Mouse (Mus musculus) neural tube, embryonic 11.5 days (tissue): ENCODE measurements at regions not wholly inside any gene's neighbourhood (a gene's known extent, or its start where the extent isn't known, plus 50 kb on each side); places are given as distances from the start of the nearest gene placed in this dataset.
A peak's percentile ranks its signal among the peaks of the same experiment; 100 is the strongest.

Experiments
- ATAC-seq: fragments of 200-750 bp; cut with Nextera tagmentation; 2 replicates; pipeline ENCODE4 v1.8.0; 2017; ENCODE audit warnings: moderate number of reproducible peaks, mild to moderate bottlenecking, moderate TSS enrichment, moderate library complexity; ENCODE audit not compliant: insufficient read depth, low FRiP score, low TSS enrichment
- DNase-seq: peaks from one replicate; pipeline ENCODE4 v3.0.0-alpha.2; 2015; ENCODE audit warnings: low spot score
- H3K27ac ChIP-seq: fragments of 300-500 bp; sonication (generic); 2 replicates; pipeline ENCODE4 v1.5.1; 2014; ENCODE audit warnings: low read depth, mild to moderate bottlenecking, low read length
- H3K27me3 ChIP-seq: fragments of 300-500 bp; sonication (generic); 2 replicates; pipeline ENCODE4 v1.6.1; 2014; ENCODE audit warnings: mild to moderate bottlenecking, low read length, mixed read lengths; ENCODE audit not compliant: control insufficient read depth, insufficient read depth
- H3K36me3 ChIP-seq: fragments of 300-500 bp; sonication (generic); 2 replicates; pipeline ENCODE4 v1.6.1; 2014; ENCODE audit warnings: mild to moderate bottlenecking, low read length, moderate library complexity, mixed read lengths; ENCODE audit not compliant: control insufficient read depth, insufficient read depth
- H3K4me1 ChIP-seq: fragments of 300-500 bp; sonication (generic); 2 replicates; pipeline ENCODE4 v1.6.1; 2014; ENCODE audit warnings: low read length, mixed read lengths; ENCODE audit not compliant: control insufficient read depth, insufficient read depth
- H3K4me2 ChIP-seq: fragments of 300-500 bp; sonication (generic); 2 replicates; pipeline ENCODE4 v1.6.1; 2014; ENCODE audit warnings: low read depth, mild to moderate bottlenecking, moderate library complexity
- H3K4me3 ChIP-seq: fragments of 300-500 bp; sonication (generic); 2 replicates; pipeline ENCODE4 v1.5.1; 2014; ENCODE audit warnings: low read depth, low read length
- H3K9ac ChIP-seq: fragments of 300-500 bp; sonication (generic); 2 replicates; pipeline ENCODE4 v1.6.1; 2014; ENCODE audit warnings: mild to moderate bottlenecking, low read length
- H3K9me3 ChIP-seq: fragments of 300-500 bp; sonication (generic); 2 replicates; pipeline ENCODE4 v1.6.1; 2016; ENCODE audit warnings: low read length; ENCODE audit not compliant: control insufficient read depth
- WGBS: fragments of 180-500 bp; shearing (Covaris S2); extraction: QIAGEN DNeasy Blood & Tissue Kit; methylation state at CpG from one replicate; pipeline ENCODE4 v1.1.7; 2014; 5-methylcytosine and 5-hydroxymethylcytosine counted together

DNA sequence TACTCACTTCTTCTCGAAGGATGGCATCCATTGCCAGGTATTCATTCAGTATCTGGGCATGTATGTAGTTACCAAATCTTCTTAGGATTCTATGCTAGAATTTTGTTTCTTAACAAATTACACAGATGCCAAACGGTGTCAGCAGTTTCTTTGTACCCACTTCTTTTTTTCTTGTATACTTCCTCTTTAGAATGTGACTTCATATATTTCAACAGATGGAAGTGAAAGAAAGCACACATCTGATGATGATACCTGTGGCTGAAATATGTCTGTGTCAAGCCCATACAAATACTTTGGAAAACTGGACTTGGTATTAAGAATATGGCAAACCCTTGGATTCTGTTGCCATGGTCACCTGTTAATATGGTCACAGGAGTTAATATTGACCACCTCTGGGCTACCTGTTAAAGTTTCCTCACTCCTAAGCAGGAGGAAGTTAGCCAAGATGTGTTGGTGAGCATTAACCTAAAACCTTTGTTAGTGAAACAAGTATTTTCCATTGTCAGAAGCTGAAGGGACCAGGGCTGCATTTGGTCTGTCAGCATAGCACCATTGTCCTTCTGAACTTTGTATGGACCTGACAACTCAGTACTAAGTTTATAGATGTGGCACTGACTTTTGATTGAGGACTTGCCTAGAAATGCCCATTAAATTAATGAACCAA is 269.8 kb upstream of the Tbl1xr1 start:
- DNase-seq (no peak), ATAC-seq (no peak)
- 86% methylated on average over 2 of the region's 2 CpGs for WGBS
- H3K4me1 ChIP-seq, result 0 out of 2 replicates have a peak, but pooled peaks cover 5% of the 10 kb centered on the region
- H3K4me2 ChIP-seq, result no peak overlapping the region
- H3K27ac ChIP-seq, result no peak overlapping the region
- no peaks in the 10 kb centered on the region for H3K36me3 ChIP-seq
- no peak overlapping the region for H3K4me3 ChIP-seq
- H3K27me3 ChIP-seq, result no peaks in the 10 kb centered on the region
- no peaks in the 10 kb centered on the region for H3K9me3 ChIP-seq
- H3K9ac ChIP-seq, result no peak overlapping the region

DNA sequence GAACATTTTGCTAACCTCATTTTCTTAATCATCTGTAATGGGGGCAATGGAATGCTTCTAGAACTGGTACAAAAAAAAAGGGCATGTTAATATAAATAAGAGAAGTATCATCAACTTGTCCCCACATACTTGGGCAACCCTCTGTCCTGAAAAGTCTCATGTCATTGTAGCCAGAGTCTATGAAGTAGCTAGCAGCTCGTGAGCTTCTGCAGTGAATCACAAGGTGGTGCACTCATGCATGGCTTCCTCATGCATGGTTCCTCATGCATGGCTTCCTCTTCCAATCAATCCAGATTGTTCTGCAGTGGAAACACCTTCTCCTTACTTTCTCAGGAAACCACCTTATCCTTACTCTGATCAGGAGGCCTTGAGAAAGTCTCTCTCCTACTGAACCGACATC is 267.9 kb upstream of the Tbl1xr1 start:
- H3K4me1 ChIP-seq, result 0 out of 2 replicates have a peak, but pooled peaks cover 5% of the 10 kb centered on the region
- no peaks in the 10 kb centered on the region for H3K27me3 ChIP-seq
- WGBS, result 67% methylated on average over 2 of the region's 2 CpGs
- no peak overlapping the region for H3K4me3 ChIP-seq
- no peak for ATAC-seq
- H3K27ac ChIP-seq, result no peak overlapping the region
- no peak overlapping the region for H3K9ac ChIP-seq
- no peak for DNase-seq
- no peaks in the 10 kb centered on the region for H3K9me3 ChIP-seq
- H3K36me3 ChIP-seq, result no peaks in the 10 kb centered on the region
- H3K4me2 ChIP-seq, result no peak overlapping the region

DNA sequence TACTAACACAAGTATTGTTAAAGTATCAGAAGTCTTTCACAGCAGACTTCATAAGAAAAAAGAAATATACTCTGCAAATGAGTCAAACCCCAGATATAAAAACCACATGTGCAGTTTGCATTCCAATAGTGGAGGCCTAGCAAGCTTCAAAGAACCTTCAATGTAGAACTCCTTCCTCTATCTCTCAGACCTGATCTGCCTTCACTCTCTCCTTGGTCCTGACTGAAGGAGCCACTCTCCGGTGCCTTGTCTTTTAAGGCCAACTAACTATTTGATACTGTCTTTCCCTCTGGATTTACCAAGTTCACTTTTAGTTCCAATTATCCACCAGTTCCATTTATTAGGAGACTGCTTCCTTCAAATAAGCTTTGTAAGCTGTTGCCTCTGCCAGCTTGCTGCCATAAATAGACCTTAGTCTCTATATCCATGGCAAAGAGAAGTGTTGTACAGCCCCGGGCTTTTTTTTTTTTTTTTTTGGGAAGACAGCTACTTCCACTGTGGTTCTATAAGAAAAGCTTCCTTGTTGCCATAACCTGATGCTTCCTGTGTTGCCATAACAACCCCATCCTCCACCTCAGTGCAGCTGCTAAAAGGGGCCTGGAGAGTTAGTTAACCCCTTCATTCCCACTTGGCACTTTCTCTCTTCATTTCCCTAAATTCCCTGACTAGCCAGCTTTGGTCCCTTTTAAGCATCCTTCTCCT is 266.5 kb upstream of the Tbl1xr1 start:
- H3K9ac ChIP-seq, result no peak overlapping the region
- H3K4me2 ChIP-seq, result no peak overlapping the region
- 0 out of 2 replicates have a peak, but pooled peaks cover 5% of the 10 kb centered on the region for H3K4me1 ChIP-seq
- no peaks in the 10 kb centered on the region for H3K27me3 ChIP-seq
- no peak overlapping the region for H3K27ac ChIP-seq
- ATAC-seq (peak; percentile 93), DNase-seq (peak; percentile 47)
- 11% methylated on average over 2 of the region's 2 CpGs for WGBS
- no peak overlapping the region for H3K4me3 ChIP-seq
- H3K36me3 ChIP-seq, result no peaks in the 10 kb centered on the region
- no peaks in the 10 kb centered on the region for H3K9me3 ChIP-seq

DNA sequence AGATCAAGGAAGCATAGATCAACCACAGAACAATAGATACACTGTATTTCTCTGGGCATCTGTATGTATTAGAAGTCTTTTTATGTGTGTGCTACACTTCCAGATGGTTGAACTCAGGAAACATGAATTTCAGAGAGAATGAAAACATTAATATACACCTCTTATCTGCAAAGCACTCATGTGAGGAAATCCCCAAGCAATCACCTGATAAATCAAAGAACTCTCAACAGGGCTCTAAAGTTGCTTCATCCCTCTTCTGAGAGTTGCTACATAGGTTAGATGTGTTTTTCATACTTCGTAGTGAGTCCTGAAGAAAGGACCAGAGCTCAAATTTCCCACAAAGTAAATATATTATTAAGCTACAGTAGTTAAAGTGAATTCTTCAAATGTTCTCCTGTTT is 263.1 kb upstream of the Tbl1xr1 start:
- no peaks in the 10 kb centered on the region for H3K27me3 ChIP-seq
- no peak for ATAC-seq
- H3K36me3 ChIP-seq, result no peaks in the 10 kb centered on the region
- H3K9ac ChIP-seq, result no peak overlapping the region
- WGBS, result 57% methylated on average over 1 of the region's 1 CpGs
- H3K4me1 ChIP-seq, result 0 out of 2 replicates have a peak, but pooled peaks cover 5% of the 10 kb centered on the region
- H3K27ac ChIP-seq, result no peak overlapping the region
- no peaks in the 10 kb centered on the region for H3K9me3 ChIP-seq
- no peak for DNase-seq
- H3K4me2 ChIP-seq, result no peak overlapping the region
- no peak overlapping the region for H3K4me3 ChIP-seq

DNA sequence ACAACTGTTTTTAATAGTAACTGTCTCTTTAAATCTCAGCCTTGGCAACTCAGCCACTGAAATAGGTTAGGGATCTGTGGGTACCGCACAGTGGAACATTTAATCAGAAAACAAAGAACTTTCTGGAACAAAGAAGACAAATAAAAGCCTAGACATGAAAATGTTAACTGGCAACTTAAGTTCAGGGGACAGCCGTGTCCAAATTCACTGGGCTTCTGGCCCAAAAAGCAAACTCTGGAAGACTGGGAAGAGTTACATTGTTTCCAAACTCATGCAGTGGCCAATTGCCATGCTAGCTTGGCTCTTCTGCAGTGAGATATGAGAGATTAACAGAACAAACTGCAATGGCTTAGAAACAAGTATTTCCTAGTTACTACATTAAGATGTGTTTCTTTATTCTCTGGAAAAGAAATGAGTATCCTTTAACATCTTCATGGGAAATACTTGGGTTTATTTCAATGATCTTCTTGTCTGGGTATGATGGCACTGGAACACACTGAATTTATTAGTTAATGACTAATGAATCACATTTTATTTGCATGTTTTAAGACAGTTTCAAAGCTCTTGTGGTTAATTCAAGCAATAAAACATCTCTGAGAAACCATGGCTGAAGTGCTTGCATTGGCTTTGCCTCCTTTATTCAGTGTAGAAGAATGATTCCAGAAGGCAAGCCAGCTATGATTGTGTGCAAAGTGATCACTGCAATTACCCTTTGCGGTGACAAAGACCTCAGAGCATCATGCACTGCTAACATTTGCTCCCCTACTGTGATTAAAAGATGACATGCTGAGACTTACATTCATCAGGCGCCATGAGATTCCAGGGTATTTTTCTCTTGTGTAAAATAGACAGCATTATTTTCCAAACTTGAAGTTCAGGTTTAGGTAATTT is 259.2 kb upstream of the Tbl1xr1 start:
- Histone ChIP-seq H3K9ac (no peak overlapping the region), H3K27me3 (no peaks in the 10 kb centered on the region), H3K27ac (no peak overlapping the region), H3K36me3 (no peaks in the 10 kb centered on the region), H3K4me1 (no peaks in the 10 kb centered on the region), H3K9me3 (no peaks in the 10 kb centered on the region), H3K4me2 (no peak overlapping the region), H3K4me3 (no peak overlapping the region)
- ATAC-seq (no peak), DNase-seq (no peak)
- WGBS, result 57% methylated on average over 4 of the region's 4 CpGs

DNA sequence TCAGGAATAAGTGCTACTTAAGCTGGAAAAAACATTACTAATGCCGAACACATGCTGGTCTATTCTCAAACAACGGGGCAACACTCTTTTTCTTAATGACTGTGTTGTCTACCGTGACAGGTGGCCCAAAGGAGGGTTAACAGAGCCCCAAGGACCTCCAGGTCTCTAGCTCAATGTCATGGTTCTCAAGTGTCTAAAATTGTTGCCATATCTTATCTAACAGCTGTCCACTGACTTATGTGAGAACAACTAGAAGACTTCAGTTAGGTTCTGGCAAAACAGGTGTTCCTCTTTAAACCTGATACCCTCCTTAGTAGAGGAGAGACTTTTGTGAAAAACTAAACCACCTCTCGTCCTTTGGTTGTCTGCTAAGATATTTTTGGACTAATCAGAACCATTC is 257.4 kb upstream of the Tbl1xr1 start:
- Histone ChIP-seq H3K4me2 (no peak overlapping the region), H3K9me3 (no peaks in the 10 kb centered on the region), H3K27me3 (no peaks in the 10 kb centered on the region), H3K4me3 (no peak overlapping the region), H3K9ac (no peak overlapping the region), H3K27ac (no peak overlapping the region), H3K4me1 (no peaks in the 10 kb centered on the region), H3K36me3 (no peaks in the 10 kb centered on the region)
- DNase-seq, result no peak
- ATAC-seq, result no peak
- 70% methylated on average over 4 of the region's 4 CpGs for WGBS

DNA sequence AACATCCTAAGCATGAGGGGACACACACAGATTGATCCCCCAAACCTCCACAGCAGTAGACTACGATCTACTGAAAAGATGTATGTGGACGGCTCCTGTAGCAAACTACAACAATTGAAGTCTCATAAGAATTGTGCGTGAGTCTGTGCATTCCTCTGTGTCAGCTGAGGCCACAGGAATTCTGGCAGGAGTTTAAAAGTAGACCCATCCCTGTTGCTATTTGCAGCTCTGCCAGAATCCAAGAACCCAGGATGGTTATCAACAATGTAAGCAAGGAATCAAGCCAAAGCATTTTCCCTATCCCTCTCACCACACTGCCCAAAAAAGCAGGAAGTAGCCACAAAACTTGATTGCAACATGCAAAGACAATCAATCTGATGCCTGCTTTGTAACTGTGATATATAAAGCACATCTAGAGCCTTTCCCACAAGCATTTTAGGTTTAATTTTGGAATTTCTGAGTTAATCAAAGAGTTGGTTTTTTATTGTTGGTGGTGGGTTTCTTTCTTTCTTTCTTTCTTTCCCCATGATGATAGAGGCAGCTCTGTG is 256.3 kb upstream of the Tbl1xr1 start:
- ATAC-seq, result no peak
- 78% methylated on average over 3 of the region's 3 CpGs for WGBS
- no peak for DNase-seq

DNA sequence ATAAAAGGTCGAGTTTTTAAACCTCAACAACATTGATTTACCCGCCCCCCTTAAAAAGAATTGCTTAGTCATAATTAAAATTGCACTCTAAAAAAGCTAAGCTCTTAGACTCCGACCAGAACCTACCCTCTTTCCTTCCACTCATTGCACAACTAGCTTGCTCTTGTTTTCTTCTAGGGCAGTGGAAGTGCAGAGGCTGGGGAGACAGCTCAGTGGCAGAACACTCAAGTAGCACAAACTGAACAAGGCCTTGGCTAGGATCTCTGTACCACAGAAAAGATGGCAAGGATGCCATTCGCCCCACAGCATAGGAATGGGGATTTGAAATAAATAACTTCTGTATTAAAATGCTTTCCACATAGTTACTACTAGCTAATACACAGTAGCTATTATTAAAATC is 253.8 kb upstream of the Tbl1xr1 start:
- Histone ChIP-seq H3K27ac (no peak overlapping the region), H3K9ac (no peak overlapping the region)
- no peak for ATAC-seq

More for the DNA sequence above, 256.3 kb upstream of the Tbl1xr1 start:
- no peaks in the 10 kb centered on the region for H3K4me1 ChIP-seq
- no peak overlapping the region for H3K27ac ChIP-seq
- H3K36me3 ChIP-seq, result no peaks in the 10 kb centered on the region
- no peak overlapping the region for H3K9ac ChIP-seq
- H3K4me2 ChIP-seq, result no peak overlapping the region
- no peak overlapping the region for H3K4me3 ChIP-seq
- no peaks in the 10 kb centered on the region for H3K9me3 ChIP-seq
- H3K27me3 ChIP-seq, result no peaks in the 10 kb centered on the region

More for the DNA sequence above, 253.8 kb upstream of the Tbl1xr1 start:
- Histone ChIP-seq H3K4me3 (no peak overlapping the region), H3K27me3 (no peaks in the 10 kb centered on the region), H3K9me3 (no peaks in the 10 kb centered on the region), H3K4me2 (no peak overlapping the region), H3K4me1 (no peaks in the 10 kb centered on the region), H3K36me3 (no peaks in the 10 kb centered on the region)
- DNase-seq, result no peak
- WGBS, result 82% methylated on average over 4 of the region's 4 CpGs
